Mouse (Mus musculus) liver, embryonic 12.5 days (tissue): ENCODE data around the gene H2afb1. TPM values are rescaled to one million over a fixed set of nuclear protein-coding genes. Genes with fewer than 3 reads are reported as not detected.
"Not testable (repeated sequence)": the region's sequence is repeated elsewhere in the genome, so short reads cannot be mapped to it uniquely, and the experiment has no call there.

ENCODE experiments used
- ATAC-seq: fragments of 200-750 bp; cut with Nextera tagmentation; 2 replicates; pipeline ENCODE4 v1.8.0; 2017; ENCODE audit warnings: moderate number of reproducible peaks, mild to moderate bottlenecking, moderate library complexity
- H3K27ac ChIP-seq: fragments of 300-500 bp; sonication (generic); 2 replicates; pipeline ENCODE4 v1.5.1; 2016; ENCODE audit warnings: mild to moderate bottlenecking
- H3K27me3 ChIP-seq: fragments of 300-500 bp; sonication (generic); replicated peaks from 2 replicates; pipeline ENCODE4 v1.6.1; 2016; ENCODE audit warnings: mild to moderate bottlenecking, moderate library complexity
- H3K36me3 ChIP-seq: fragments of 300-500 bp; sonication (generic); 2 replicates; pipeline ENCODE4 v1.6.1; 2016; ENCODE audit warnings: mild to moderate bottlenecking, moderate library complexity
- H3K4me1 ChIP-seq: fragments of 300-500 bp; sonication (generic); 2 replicates; pipeline ENCODE4 v1.6.1; 2016
- H3K4me2 ChIP-seq: fragments of 300-500 bp; sonication (generic); 2 replicates; pipeline ENCODE4 v1.6.1; 2016; ENCODE audit warnings: mild to moderate bottlenecking, moderate library complexity
- H3K4me3 ChIP-seq: fragments of 300-500 bp; sonication (generic); 2 replicates; pipeline ENCODE4 v1.5.1; 2016; ENCODE audit warnings: mild to moderate bottlenecking, moderate library complexity
- H3K9ac ChIP-seq: fragments of 300-500 bp; sonication (generic); 2 replicates; pipeline ENCODE4 v1.6.1; 2016; ENCODE audit warnings: mild to moderate bottlenecking, moderate library complexity
- H3K9me3 ChIP-seq: fragments of 300-500 bp; sonication (generic); replicated peaks from 2 replicates; pipeline ENCODE4 v1.6.1; 2016; ENCODE audit warnings: mild to moderate bottlenecking, moderate library complexity
- WGBS: fragments of 180-500 bp; shearing (Covaris S2); methylation state at CpG from one replicate; pipeline ENCODE4 v1.1.7; 2016; ENCODE audit not compliant: insufficient replicate concordance; 5-methylcytosine and 5-hydroxymethylcytosine counted together
- polyA plus RNA-seq: library from polyadenylated mRNA; unstranded; fragments of >200 nt; fragmentation: Nextera tagmentation; extraction: Ambion mirVana; gene quantifications from 2 replicates; pipeline ENCODE4 v1.2.1, GENCODE M21; 2016

Gene H2afb1
- not detected in 2 replicates for polyA plus RNA-seq

DNA sequence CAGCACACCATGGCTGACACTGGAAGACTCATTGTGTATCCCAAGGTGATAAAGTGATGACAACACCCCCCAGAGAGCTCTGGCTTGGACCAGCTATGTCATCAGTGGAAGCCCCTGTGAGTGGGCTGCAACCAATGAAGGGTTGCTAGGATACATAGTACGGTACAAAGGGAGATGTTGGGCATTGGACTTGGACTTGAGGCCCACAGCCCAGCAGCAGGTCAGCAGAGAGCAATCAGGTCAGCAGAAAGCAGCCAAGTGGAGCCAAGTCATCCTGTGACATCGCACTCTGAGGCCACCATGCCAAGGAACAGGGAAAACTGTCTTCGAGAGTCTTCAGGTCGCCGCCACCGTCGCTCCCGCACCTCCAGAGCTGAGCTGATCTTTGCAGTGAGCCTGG lies at the start of gene H2afb1:
Gene H2afb1, plus strand, starts transcription at position 301 of the 400 bp plus-strand sequence.
- not testable (repeated sequence) for H3K4me3 ChIP-seq, H3K27ac ChIP-seq, H3K9me3 ChIP-seq, H3K4me2 ChIP-seq, H3K36me3 ChIP-seq, ATAC-seq, H3K9ac ChIP-seq, H3K4me1 ChIP-seq, H3K27me3 ChIP-seq
- 79% methylated on average over 7 of the region's 8 CpGs for WGBS

DNA sequence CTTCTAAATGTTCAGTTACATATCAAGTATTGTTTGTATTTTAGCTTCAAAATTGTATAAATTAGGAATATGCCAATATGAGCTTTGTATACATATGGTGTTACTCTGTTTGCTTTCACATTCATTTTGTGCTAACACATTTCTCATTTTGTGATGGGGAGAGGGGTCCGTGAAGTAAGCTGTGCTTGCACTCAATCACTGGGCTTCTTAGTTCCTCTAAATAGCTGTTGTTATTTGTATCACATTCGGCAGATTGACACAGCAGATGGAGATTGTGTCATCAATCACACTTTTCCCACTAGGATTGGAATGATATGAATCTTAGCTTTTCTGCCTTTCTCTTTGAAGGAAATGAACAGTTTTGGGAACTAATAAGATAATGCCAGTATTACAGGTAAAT lies 21.5 kb downstream of the H2afb1 start:
- ATAC-seq, result no peak
- Histone ChIP-seq H3K4me1 (no peaks in the 10 kb centered on the region), H3K4me3 (no peak overlapping the region), H3K27ac (no peak overlapping the region), H3K27me3 (no peaks in the 10 kb centered on the region), H3K9ac (no peak overlapping the region), H3K4me2 (no peak overlapping the region), H3K36me3 (no peaks in the 10 kb centered on the region), H3K9me3 (no peaks in the 10 kb centered on the region)
- 70% methylated on average over 2 of the region's 2 CpGs for WGBS
